Mouse (Mus musculus) 416B (cell line): Measurements from ENCODE around the gene Olfr548-ps1.
A peak's percentile ranks its signal among the peaks of the same experiment; 100 is the strongest.

Source experiments
- DNase-seq: peaks from one replicate; pipeline ENCODE4 v3.0.0; 2011; ENCODE audit warnings: low read depth

Olfr548-ps1 gene

GRCm38 (mm10) chr7:102573174-102573830 lies 32.6 kb downstream of the Olfr548-ps1 start:
- DNase-seq: no peak

GRCm38 (mm10) chr7:102575998-102576397 lies 35.3 kb downstream of the Olfr548-ps1 start:
- peak; percentile 46 for DNase-seq

GRCm38 (mm10) chr7:102591786-102592185 lies 51.1 kb downstream of the Olfr548-ps1 start, which contains the start of gene Olfr551:
TSS of gene Olfr551 (minus strand) at chr7:102591886.
- DNase-seq: no peak
